Mouse (Mus musculus): ENCODE results near the gene Timm13. TPM values are rescaled to one million over a fixed set of nuclear protein-coding genes. Genes with fewer than 3 reads are reported as not detected.

Timm13 gene
- polyA plus RNA-seq, 1 experiment from 2014 or later: 358 TPM

GRCm38 (mm10) chr10:80944231-80944630 lies 43.5 kb upstream of the Timm13 start:
- no peak for ATAC-seq
- Histone ChIP-seq H3K27ac (ENCODE audit: low read depth, low read length) (no peak overlapping the region), H3K9ac (ENCODE audit: low read depth, low read length) (no peak overlapping the region), H3K4me2 (replicated peaks; ENCODE audit: low read depth) (no peak overlapping the region), H3K9me3 (ENCODE audit: control insufficient read depth) (no peaks in the 10 kb centered on the region), H3K27me3 (replicated peaks; ENCODE audit: control insufficient read depth, insufficient read depth, low read length) (no peaks in the 10 kb centered on the region), H3K36me3 (ENCODE audit: control insufficient read depth, insufficient read depth) (no peaks in the 10 kb centered on the region), H3K4me1 (replicated peaks; ENCODE audit: control insufficient read depth, insufficient read depth, low read length) (peaks cover 21% of the 10 kb centered on the region; the same call in 1 of the 2 replicates), H3K4me3 (ENCODE audit: low read depth, low read length) (no peak overlapping the region)
- no peak for TF ChIP-seq CTCF (IDR thresholded peaks at IDR 0.05; ENCODE audit: low read depth)
- 85% methylated on average over 5 of the region's 5 CpGs for WGBS

GRCm38 (mm10) chr10:80943701-80944100 lies 42.9 kb upstream of the Timm13 start:
- Histone ChIP-seq H3K36me3 (ENCODE audit: control insufficient read depth, insufficient read depth) (no peaks in the 10 kb centered on the region), H3K27ac (ENCODE audit: low read depth, low read length) (no peak overlapping the region), H3K4me2 (replicated peaks; ENCODE audit: low read depth) (no peak overlapping the region), H3K27me3 (replicated peaks; ENCODE audit: control insufficient read depth, insufficient read depth, low read length) (no peaks in the 10 kb centered on the region), H3K9ac (ENCODE audit: low read depth, low read length) (no peak overlapping the region), H3K9me3 (ENCODE audit: control insufficient read depth) (no peaks in the 10 kb centered on the region), H3K4me3 (ENCODE audit: low read depth, low read length) (no peak overlapping the region), H3K4me1 (replicated peaks; ENCODE audit: control insufficient read depth, insufficient read depth, low read length) (peaks cover 25% of the 10 kb centered on the region; the same call in 1 of the 2 replicates)
- ATAC-seq: no peak
- WGBS: 55% methylated on average over 9 of the region's 9 CpGs
- TF ChIP-seq CTCF (IDR thresholded peaks at IDR 0.05; ENCODE audit: low read depth): no peak

- Histone ChIP-seq H3K4me1 (replicated peaks; ENCODE audit: control insufficient read depth, insufficient read depth, low read length) (peaks cover 25% of the 10 kb centered on the region; the same call in 1 of the 2 replicates), H3K4me2 (replicated peaks; ENCODE audit: low read depth) (no peak overlapping the region)
- TF ChIP-seq CTCF (IDR thresholded peaks at IDR 0.05; ENCODE audit: low read depth): no peak
These were observed 42.1 kb upstream of the Timm13 start for GRCm38 (mm10) chr10:80942919-80943318.

GRCm38 (mm10) chr10:80940988-80941347 lies 40.2 kb upstream of the Timm13 start:
- Histone ChIP-seq H3K27ac (ENCODE audit: low read depth, low read length) (peak overlapping the region; percentile 37; the same call in 1 of the 2 replicates), H3K4me3 (ENCODE audit: low read depth, low read length) (no peak overlapping the region), H3K27me3 (replicated peaks; ENCODE audit: control insufficient read depth, insufficient read depth, low read length) (no peaks in the 10 kb centered on the region), H3K36me3 (ENCODE audit: control insufficient read depth, insufficient read depth) (no peaks in the 10 kb centered on the region), H3K4me2 (replicated peaks; ENCODE audit: low read depth) (peak overlapping the region; percentile 71), H3K9me3 (ENCODE audit: control insufficient read depth) (no peaks in the 10 kb centered on the region), H3K9ac (ENCODE audit: low read depth, low read length) (no peak overlapping the region), H3K4me1 (replicated peaks; ENCODE audit: control insufficient read depth, insufficient read depth, low read length) (peaks cover 30% of the 10 kb centered on the region)
- 46% methylated on average over 2 of the region's 2 CpGs for WGBS
- no peak for TF ChIP-seq CTCF (IDR thresholded peaks at IDR 0.05; ENCODE audit: low read depth)
- no peak for ATAC-seq

More at GRCm38 (mm10) chr10:80942919-80943318, 42.1 kb upstream of the Timm13 start:
- H3K9ac ChIP-seq (ENCODE audit: low read depth, low read length): no peak overlapping the region
- no peaks in the 10 kb centered on the region for H3K9me3 ChIP-seq (ENCODE audit: control insufficient read depth)
- 71% methylated on average over 8 of the region's 8 CpGs for WGBS
- H3K27ac ChIP-seq (ENCODE audit: low read depth, low read length): no peak overlapping the region
- no peaks in the 10 kb centered on the region for H3K27me3 ChIP-seq (replicated peaks; ENCODE audit: control insufficient read depth, insufficient read depth, low read length)
- no peak for ATAC-seq
- H3K36me3 ChIP-seq (ENCODE audit: control insufficient read depth, insufficient read depth): no peaks in the 10 kb centered on the region
- H3K4me3 ChIP-seq (ENCODE audit: low read depth, low read length): no peak overlapping the region

GRCm38 (mm10) chr10:80940320-80940987 lies 39.7 kb upstream of the Timm13 start:
- peak overlapping the region; percentile 71 for H3K4me2 ChIP-seq (replicated peaks; ENCODE audit: low read depth)
- no peak overlapping the region for H3K4me3 ChIP-seq (ENCODE audit: low read depth, low read length)
- H3K27ac ChIP-seq (ENCODE audit: low read depth, low read length): peak overlapping the region; percentile 37
- WGBS: 17% methylated on average over 8 of the region's 8 CpGs
- H3K9ac ChIP-seq (ENCODE audit: low read depth, low read length): no peak overlapping the region
- no peaks in the 10 kb centered on the region for H3K27me3 ChIP-seq (replicated peaks; ENCODE audit: control insufficient read depth, insufficient read depth, low read length)
- peak; percentile 19; the same call in 1 of the 2 replicates for ATAC-seq
- TF ChIP-seq CTCF (IDR thresholded peaks at IDR 0.05; ENCODE audit: low read depth): no peak
- no peaks in the 10 kb centered on the region for H3K36me3 ChIP-seq (ENCODE audit: control insufficient read depth, insufficient read depth)
- peaks cover 32% of the 10 kb centered on the region for H3K4me1 ChIP-seq (replicated peaks; ENCODE audit: control insufficient read depth, insufficient read depth, low read length)
- H3K9me3 ChIP-seq (ENCODE audit: control insufficient read depth): no peaks in the 10 kb centered on the region

GRCm38 (mm10) chr10:80939671-80940070 lies 38.9 kb upstream of the Timm13 start:
- Histone ChIP-seq H3K9me3 (ENCODE audit: control insufficient read depth) (no peaks in the 10 kb centered on the region), H3K4me2 (replicated peaks; ENCODE audit: low read depth) (peak overlapping the region; percentile 71), H3K36me3 (ENCODE audit: control insufficient read depth, insufficient read depth) (no peaks in the 10 kb centered on the region), H3K4me1 (replicated peaks; ENCODE audit: control insufficient read depth, insufficient read depth, low read length) (peaks cover 32% of the 10 kb centered on the region), H3K9ac (ENCODE audit: low read depth, low read length) (0 out of 2 replicates have a peak overlapping the region, but pooled peaks have one; percentile 13), H3K27ac (ENCODE audit: low read depth, low read length) (peak overlapping the region; percentile 62; the same call in 1 of the 2 replicates), H3K27me3 (replicated peaks; ENCODE audit: control insufficient read depth, insufficient read depth, low read length) (no peaks in the 10 kb centered on the region), H3K4me3 (ENCODE audit: low read depth, low read length) (peak overlapping the region; percentile 28)
- TF ChIP-seq CTCF (IDR thresholded peaks at IDR 0.05; ENCODE audit: low read depth): no peak
- ATAC-seq: peak; percentile 66
- 2% methylated on average over 28 of the region's 28 CpGs for WGBS

Data from intestine, postnatal 0 days (tissue).